Mouse (Mus musculus) midbrain, embryonic 14.5 days (tissue): ENCODE results near the gene Rab31. TPM values are rescaled to one million over a fixed set of nuclear protein-coding genes. Genes with fewer than 3 reads are reported as not detected.

ENCODE experiments used
- ATAC-seq: fragments of 200-750 bp; cut with Nextera tagmentation; 2 replicates; pipeline ENCODE4 v1.8.0; 2017; ENCODE audit warnings: moderate number of reproducible peaks, moderate library complexity; ENCODE audit not compliant: low FRiP score, low TSS enrichment
- DNase-seq: peaks from one replicate; pipeline ENCODE4 v3.0.0-alpha.2; 2015
- H3K27ac ChIP-seq: fragments of 300-500 bp; sonication (generic); replicated peaks from 2 replicates; pipeline ENCODE4 v1.5.1; 2014; ENCODE audit warnings: mild to moderate bottlenecking, low read depth, low read length, moderate library complexity
- H3K27me3 ChIP-seq: fragments of 300-500 bp; sonication (generic); 2 replicates; pipeline ENCODE4 v1.6.1; 2014; ENCODE audit warnings: low read length, control low read depth, mixed read lengths; ENCODE audit not compliant: control insufficient read depth, insufficient read depth
- H3K36me3 ChIP-seq: fragments of 300-500 bp; sonication (generic); 2 replicates; pipeline ENCODE4 v1.6.1; 2014; ENCODE audit warnings: low read length, control low read depth; ENCODE audit not compliant: control insufficient read depth, insufficient read depth
- H3K4me1 ChIP-seq: fragments of 300-500 bp; sonication (generic); 2 replicates; pipeline ENCODE4 v1.6.1; 2014; ENCODE audit warnings: mild to moderate bottlenecking, antibody characterized with exemption, low read length, control low read depth; ENCODE audit not compliant: control insufficient read depth, insufficient read depth
- H3K4me2 ChIP-seq: fragments of 300-500 bp; sonication (generic); 2 replicates; pipeline ENCODE4 v1.6.1; 2014; ENCODE audit warnings: mild to moderate bottlenecking, low read length, moderate library complexity
- H3K4me3 ChIP-seq: fragments of 300-500 bp; sonication (generic); replicated peaks from 2 replicates; pipeline ENCODE4 v1.5.1; 2014; ENCODE audit warnings: low read depth, low read length
- H3K9ac ChIP-seq: fragments of 300-500 bp; sonication (generic); replicated peaks from 2 replicates; pipeline ENCODE4 v1.6.1; 2014; ENCODE audit warnings: mild to moderate bottlenecking, low read length, moderate library complexity
- H3K9me3 ChIP-seq: fragments of 300-500 bp; sonication (generic); 2 replicates; pipeline ENCODE4 v1.6.1; 2016; ENCODE audit warnings: low read length, control low read depth, mixed read lengths; ENCODE audit not compliant: control insufficient read depth
- WGBS: fragments of 180-500 bp; shearing (Covaris S2); extraction: QIAGEN DNeasy Blood & Tissue Kit; methylation state at CpG from one replicate; pipeline ENCODE4 v1.1.7; 2014; 5-methylcytosine and 5-hydroxymethylcytosine counted together
- polyA plus RNA-seq: library from polyadenylated mRNA; unstranded; fragments of >200 nt; fragmentation: Nextera tagmentation; extraction: Ambion mirVana; gene quantifications from 2 replicates; pipeline ENCODE4 v1.2.1, GENCODE M21; 2014

Gene Rab31
- 67.8 and 90.2 TPM in 2 replicates for polyA plus RNA-seq

DNA sequence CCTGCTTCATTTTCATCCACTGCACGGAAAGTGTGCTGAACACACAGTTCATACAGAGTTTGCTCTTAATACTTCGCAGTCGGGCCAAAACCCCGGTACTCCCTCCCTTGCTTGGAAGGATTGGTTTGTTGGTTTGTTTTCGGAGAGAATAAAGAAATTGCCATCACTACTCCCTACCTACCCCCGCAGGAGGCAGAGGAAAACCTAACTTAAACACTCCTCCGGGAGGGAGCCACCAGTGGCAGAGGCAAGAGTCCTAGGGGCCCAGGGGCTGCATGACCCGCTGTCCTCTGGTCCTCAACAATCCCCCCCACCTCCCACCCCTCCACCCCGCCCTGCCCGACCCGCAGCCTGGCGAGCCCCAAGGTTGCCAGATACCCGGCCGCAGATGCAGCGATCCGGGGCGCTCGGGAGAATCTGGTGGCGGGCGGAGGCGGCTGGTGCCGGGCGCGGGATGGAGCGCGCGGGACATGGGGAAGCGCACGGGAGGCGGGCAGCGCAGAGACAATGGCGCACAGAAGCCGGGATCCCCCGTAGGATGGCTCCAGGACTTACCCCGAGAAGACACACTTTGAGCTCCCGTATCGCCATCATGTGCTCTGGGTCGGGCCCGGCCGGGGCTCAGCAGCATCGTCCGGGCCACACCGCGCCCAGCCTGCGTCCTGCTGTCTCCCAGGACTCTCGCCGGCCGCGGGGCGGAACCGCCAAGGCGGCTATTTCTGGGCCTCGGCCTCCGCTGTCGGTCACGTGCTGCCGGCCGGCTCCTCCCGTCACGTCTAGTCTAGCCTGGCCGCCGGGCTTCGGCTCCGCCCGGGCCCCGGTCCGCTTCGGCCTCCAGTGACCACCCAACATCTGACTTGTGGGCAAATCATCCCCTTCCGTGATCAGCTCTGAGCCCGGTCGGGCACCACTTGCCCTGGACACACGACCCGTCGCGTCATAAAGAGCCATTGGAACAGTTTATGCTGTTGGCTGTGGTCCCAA is at the start of gene Rab31:
TSS of gene Rab31 (minus strand) at position 802 of the 984 bp plus-strand sequence.
- under 1% methylated on average over 75 of the region's 75 CpGs for WGBS
- Histone ChIP-seq H3K4me2 (peak within 1 kb of the TSS; percentile 67), H3K27ac (peak within 1 kb of the TSS; percentile 57; the same call in 1 of the 2 replicates), H3K36me3 (no peaks in the 10 kb centered on the region), H3K4me3 (peak within 1 kb of the TSS; percentile 66), H3K4me1 (peaks cover 39% of the 10 kb centered on the region), H3K27me3 (no peaks in the 10 kb centered on the region), H3K9me3 (no peaks in the 10 kb centered on the region), H3K9ac (peak within 1 kb of the TSS; percentile 92)
- DNase-seq (peak; percentile 83), ATAC-seq (peak; percentile 82)

- Histone ChIP-seq H3K9ac (no peak overlapping the region), H3K27ac (no peak overlapping the region), H3K9me3 (no peaks in the 10 kb centered on the region), H3K4me2 (no peak overlapping the region), H3K4me1 (no peaks in the 10 kb centered on the region), H3K27me3 (no peaks in the 10 kb centered on the region), H3K36me3 (peaks cover 71% of the 10 kb centered on the region), H3K4me3 (no peak overlapping the region)
- 87% methylated on average over 5 of the region's 5 CpGs for WGBS
- DNase-seq (no peak), ATAC-seq (no peak)
These were observed 47.6 kb upstream of the Rab31 start for GRCm38 (mm10) chr17:65820197-65820596.

GRCm38 (mm10) chr17:65813763-65814162 is 41.2 kb upstream of the Rab31 start:
- 95% methylated on average over 8 of the region's 8 CpGs for WGBS
- Histone ChIP-seq H3K36me3 (peaks cover 74% of the 10 kb centered on the region), H3K4me1 (no peaks in the 10 kb centered on the region), H3K9ac (no peak overlapping the region), H3K4me3 (no peak overlapping the region), H3K27me3 (no peaks in the 10 kb centered on the region), H3K4me2 (no peak overlapping the region), H3K27ac (no peak overlapping the region), H3K9me3 (no peaks in the 10 kb centered on the region)
- ATAC-seq (no peak), DNase-seq (no peak)

DNA sequence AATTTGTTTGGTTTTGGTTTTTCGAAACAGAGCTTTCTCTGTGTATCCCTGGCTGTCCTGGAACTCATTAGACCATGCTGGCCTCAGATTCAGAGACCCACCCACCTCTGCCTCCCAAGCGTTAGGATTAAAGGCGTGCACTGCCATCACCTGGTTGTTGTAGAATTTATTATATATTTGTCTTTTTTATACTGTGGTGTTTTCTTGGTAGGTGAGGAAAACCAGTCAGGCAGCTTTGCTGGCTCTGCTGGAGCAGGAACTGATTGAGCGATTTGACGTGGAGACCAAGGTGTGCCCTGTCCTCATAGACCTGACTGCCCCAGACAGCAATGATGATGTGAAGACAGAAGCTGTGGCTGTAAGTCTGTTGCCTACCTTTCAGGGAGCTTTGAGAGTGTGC is 38.5 kb upstream of the Rab31 start:
- H3K4me2 ChIP-seq = no peak overlapping the region
- no peak for ATAC-seq
- no peak overlapping the region for H3K9ac ChIP-seq

DNA sequence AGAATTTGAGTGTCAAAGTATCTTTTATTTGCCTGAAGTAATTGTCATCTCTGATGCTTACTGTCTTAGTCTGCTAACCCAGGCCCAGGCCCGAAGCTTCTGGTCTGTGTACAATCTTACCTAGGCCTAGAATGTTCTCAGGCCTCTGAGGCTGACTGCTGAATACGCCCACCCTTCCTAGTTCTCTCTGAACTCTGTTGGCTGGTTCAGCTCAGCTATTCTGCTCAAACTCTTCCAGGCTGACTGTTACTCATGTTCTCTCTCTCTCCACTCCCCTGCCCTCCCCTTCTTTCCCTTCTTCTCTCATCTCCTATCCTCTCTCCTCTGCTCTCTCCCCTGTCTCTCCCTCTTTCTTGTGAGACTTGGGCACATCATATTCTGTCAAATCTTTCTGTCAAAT is 33.9 kb upstream of the Rab31 start:
- Histone ChIP-seq H3K27ac (no peak overlapping the region), H3K4me3 (no peak overlapping the region), H3K9ac (no peak overlapping the region), H3K27me3 (no peaks in the 10 kb centered on the region), H3K9me3 (no peaks in the 10 kb centered on the region), H3K4me1 (no peaks in the 10 kb centered on the region), H3K4me2 (no peak overlapping the region), H3K36me3 (peaks cover 18% of the 10 kb centered on the region)
- ATAC-seq = no peak
- DNase-seq = no peak
- 90% methylated on average over 2 of the region's 2 CpGs for WGBS

More for the DNA sequence above, 38.5 kb upstream of the Rab31 start:
- 93% methylated on average over 5 of the region's 5 CpGs for WGBS
- Histone ChIP-seq H3K27ac (no peak overlapping the region), H3K27me3 (no peaks in the 10 kb centered on the region), H3K4me3 (no peak overlapping the region), H3K36me3 (peaks cover 52% of the 10 kb centered on the region), H3K4me1 (no peaks in the 10 kb centered on the region), H3K9me3 (no peaks in the 10 kb centered on the region)
- DNase-seq = no peak

GRCm38 (mm10) chr17:65805966-65806365 is 33.4 kb upstream of the Rab31 start:
- no peak overlapping the region for H3K9ac ChIP-seq
- no peak overlapping the region for H3K27ac ChIP-seq
- 78% methylated on average over 4 of the region's 4 CpGs for WGBS
- H3K36me3 ChIP-seq = peaks cover 14% of the 10 kb centered on the region
- no peak for DNase-seq
- H3K4me3 ChIP-seq = no peak overlapping the region
- H3K9me3 ChIP-seq = no peaks in the 10 kb centered on the region
- H3K4me1 ChIP-seq = no peaks in the 10 kb centered on the region
- no peak for ATAC-seq
- no peak overlapping the region for H3K4me2 ChIP-seq
- no peaks in the 10 kb centered on the region for H3K27me3 ChIP-seq

DNA sequence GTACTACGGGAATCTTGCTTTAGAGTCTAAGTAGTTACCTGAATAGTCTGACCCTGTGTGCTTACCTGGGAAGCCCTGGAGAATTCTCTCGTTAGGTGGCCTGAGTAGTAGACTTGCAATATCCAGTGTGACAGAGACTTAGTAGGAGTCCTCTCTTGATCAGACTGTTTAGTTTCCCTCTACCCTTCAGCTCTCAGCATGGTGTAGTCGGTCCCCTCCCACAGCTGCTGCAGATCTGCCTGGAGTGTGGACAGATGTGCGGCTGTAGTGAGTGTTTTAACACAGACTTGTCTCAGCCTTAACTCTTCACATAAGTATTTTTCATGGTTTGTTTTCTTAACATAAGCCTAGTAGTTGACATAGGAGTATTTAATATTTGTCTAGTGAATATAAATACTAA is 29.5 kb upstream of the Rab31 start:
- no peak overlapping the region for H3K9ac ChIP-seq
- H3K27ac ChIP-seq = no peak overlapping the region
- no peaks in the 10 kb centered on the region for H3K9me3 ChIP-seq
- H3K4me2 ChIP-seq = no peak overlapping the region
- no peak overlapping the region for H3K4me3 ChIP-seq
- no peaks in the 10 kb centered on the region for H3K4me1 ChIP-seq
- H3K27me3 ChIP-seq = no peaks in the 10 kb centered on the region
- 77% methylated on average over 4 of the region's 4 CpGs for WGBS
- peaks cover 5% of the 10 kb centered on the region; the same call in 1 of the 2 replicates for H3K36me3 ChIP-seq
- DNase-seq (no peak), ATAC-seq (no peak)

DNA sequence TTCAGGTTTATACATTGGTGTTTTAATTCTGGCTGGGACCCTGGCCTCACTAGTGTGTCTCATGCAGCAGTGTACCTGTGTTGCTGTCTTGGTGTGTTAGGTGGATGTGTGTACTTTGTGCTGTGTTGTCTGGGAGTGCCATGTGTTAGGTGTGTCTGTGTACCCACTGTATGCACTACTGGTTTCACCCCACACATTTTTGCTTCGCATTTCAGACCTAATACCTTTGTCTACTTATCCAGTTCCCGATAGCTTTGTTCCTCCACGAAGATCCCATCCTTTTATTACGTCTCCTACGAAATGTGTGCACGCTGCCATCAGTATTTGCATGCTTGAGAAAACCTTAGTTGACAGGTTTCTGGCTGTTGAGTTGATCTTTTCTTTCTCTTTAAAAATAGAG is 27.9 kb upstream of the Rab31 start:
- no peak overlapping the region; the same call in 1 of the 2 replicates for H3K9ac ChIP-seq
- ATAC-seq (no peak), DNase-seq (no peak)
- no peaks in the 10 kb centered on the region for H3K27me3 ChIP-seq
- 0 out of 2 replicates have a peak overlapping the region, but pooled peaks have one; percentile 2 for H3K27ac ChIP-seq
- no peak overlapping the region for H3K4me2 ChIP-seq
- H3K4me1 ChIP-seq = no peaks in the 10 kb centered on the region
- peaks cover 5% of the 10 kb centered on the region; the same call in 1 of the 2 replicates for H3K36me3 ChIP-seq
- H3K4me3 ChIP-seq = no peak overlapping the region
- 90% methylated on average over 6 of the region's 6 CpGs for WGBS
- no peaks in the 10 kb centered on the region for H3K9me3 ChIP-seq
